Mouse (Mus musculus) layer of hippocampus, postnatal 25 days (tissue): Measurements from ENCODE around the gene AC109138.7. TPM values are rescaled to one million over a fixed set of nuclear protein-coding genes. Genes with fewer than 3 reads are reported as not detected.

Experiments
- DNase-seq, 2 experiments: peaks; one replicate each; pipeline ENCODE4 v3.0.0; 2022; ENCODE audit warnings: mixed read lengths in 2 of 2, low spot score in 1 of 2; ENCODE audit errors: extremely low spot score in 1 of 2
- total RNA-seq, 2 experiments: library from RNA; stranded (reverse); gene quantifications; 2 replicates each; pipeline ENCODE4 v1.2.3; 2021

Gene AC109138.7
- not detected for total RNA-seq

GRCm38 (mm10) chr19:4214071-4214770, at the start of gene AC109138.7, which contains the start of gene Clcf1:
Gene AC109138.7, plus strand, starts transcription at chr19:4214357.
Gene Clcf1, plus strand, starts transcription at chr19:4214238.
- no peak for DNase-seq

- DNase-seq = no peak
Measured at GRCm38 (mm10) chr19:4164721-4165120, 49.4 kb upstream of the AC109138.7 start.

GRCm38 (mm10) chr19:4166678-4167476, 47.3 kb upstream of the AC109138.7 start:
- DNase-seq = no peak

GRCm38 (mm10) chr19:4169378-4169784, 44.8 kb upstream of the AC109138.7 start:
- DNase-seq = peak; percentile 97 to 98

- no peak for DNase-seq
Measured at GRCm38 (mm10) chr19:4169810-4170209, 44.3 kb upstream of the AC109138.7 start.

GRCm38 (mm10) chr19:4170723-4171392, 43.3 kb upstream of the AC109138.7 start:
- no peak for DNase-seq

- no peak for DNase-seq
Measured at GRCm38 (mm10) chr19:4171393-4172290, 42.5 kb upstream of the AC109138.7 start.

- DNase-seq = no peak
Measured at GRCm38 (mm10) chr19:4172925-4173324, 41.2 kb upstream of the AC109138.7 start.

- no peak for DNase-seq
Measured at GRCm38 (mm10) chr19:4175368-4175947, 38.7 kb upstream of the AC109138.7 start, which contains the start of gene Carns1. Gene Carns1, minus strand, starts transcription at chr19:4175479.

GRCm38 (mm10) chr19:4180411-4180810, 33.7 kb upstream of the AC109138.7 start:
- no peak for DNase-seq

GRCm38 (mm10) chr19:4181892-4182291, 32.3 kb upstream of the AC109138.7 start:
- DNase-seq = peak in 1 of 2 experiments; percentile 57

- no peak for DNase-seq
Measured at GRCm38 (mm10) chr19:4183689-4184088, 30.5 kb upstream of the AC109138.7 start.

- no peak for DNase-seq
Measured at GRCm38 (mm10) chr19:4184976-4185975, 28.9 kb upstream of the AC109138.7 start.

GRCm38 (mm10) chr19:4187303-4187702, 26.9 kb upstream of the AC109138.7 start:
- DNase-seq = no peak

- no peak for DNase-seq
Measured at GRCm38 (mm10) chr19:4189051-4189620, 25.0 kb upstream of the AC109138.7 start.

GRCm38 (mm10) chr19:4190831-4191334, 23.3 kb upstream of the AC109138.7 start, which contains the start of gene Tbc1d10c:
Gene Tbc1d10c, minus strand, starts transcription at chr19:4191284.
- DNase-seq = no peak

GRCm38 (mm10) chr19:4191528-4192250, 22.5 kb upstream of the AC109138.7 start, which contains the start of gene Ppp1ca:
Gene Ppp1ca, plus strand, starts transcription at chr19:4192065.
- peak; percentile 92 to 95 for DNase-seq
